Mouse (Mus musculus) cerebellum, adult 2 months (tissue): ENCODE measurements around the gene Sidt2.

Experiments
- CTCF ChIP-seq: fragments of 200-500 bp; IDR thresholded peaks from 2 replicates; pipeline ENCODE4 v1.5.1; 2011; ENCODE audit warnings: low read depth, mild to moderate bottlenecking, control low read depth, low read length, moderate library complexity, borderline replicate concordance; ENCODE audit not compliant: insufficient read depth
- POLR2A ChIP-seq: fragments of 200-500 bp; IDR thresholded peaks from 2 replicates; pipeline ENCODE4 v1.6.1; 2011; ENCODE audit warnings: low read length, control low read depth, borderline replicate concordance; ENCODE audit not compliant: insufficient read depth

- no peak for TF ChIP-seq POLR2A
- TF ChIP-seq CTCF, result no peak
These were observed 22.3 kb downstream of the Sidt2 start for GRCm38 (mm10) chr9:45932571-45933415.
